Mouse (Mus musculus): ENCODE data around the gene Vma21. TPM values are rescaled to one million over a fixed set of nuclear protein-coding genes. Genes with fewer than 3 reads are reported as not detected.

Gene Vma21
- 79.9 TPM for polyA plus RNA-seq (2014; fragmentation: Illumina TruSeq; extraction: RNeasy Lipid Tissue Mini Kit (QIAGEN cat#74804); ENCODE audit: low read depth, low replicate concordance)

GRCm38 (mm10) chrX:71815631-71816345, at the start of gene Vma21:
Gene Vma21 (plus strand): TSS chrX:71815924.

Other genes starting within 250 kb of the Vma21 start
- gene Gpr50, start 152.3 kb upstream of the Vma21 start, polyA plus RNA-seq (2014; fragmentation: Illumina TruSeq; extraction: RNeasy Lipid Tissue Mini Kit (QIAGEN cat#74804); ENCODE audit: low read depth, low replicate concordance), result not detected
- gene Gm1141, start 105.1 kb downstream of the Vma21 start, polyA plus RNA-seq (2014; fragmentation: Illumina TruSeq; extraction: RNeasy Lipid Tissue Mini Kit (QIAGEN cat#74804); ENCODE audit: low read depth, low replicate concordance), result 0.28 TPM
- gene Prrg3, start 146.7 kb downstream of the Vma21 start, polyA plus RNA-seq (2014; fragmentation: Illumina TruSeq; extraction: RNeasy Lipid Tissue Mini Kit (QIAGEN cat#74804); ENCODE audit: low read depth, low replicate concordance), result 3.7 TPM
- not detected for gene Fate1, start 157.1 kb downstream of the Vma21 start, polyA plus RNA-seq (2014; fragmentation: Illumina TruSeq; extraction: RNeasy Lipid Tissue Mini Kit (QIAGEN cat#74804); ENCODE audit: low read depth, low replicate concordance)
- gene Cnga2, start 175.9 kb downstream of the Vma21 start, polyA plus RNA-seq (2014; fragmentation: Illumina TruSeq; extraction: RNeasy Lipid Tissue Mini Kit (QIAGEN cat#74804); ENCODE audit: low read depth, low replicate concordance), result not detected

All from sigmoid colon, adult 10 weeks (tissue).